Mouse (Mus musculus): ENCODE data around the gene Shisa8.

DNA sequence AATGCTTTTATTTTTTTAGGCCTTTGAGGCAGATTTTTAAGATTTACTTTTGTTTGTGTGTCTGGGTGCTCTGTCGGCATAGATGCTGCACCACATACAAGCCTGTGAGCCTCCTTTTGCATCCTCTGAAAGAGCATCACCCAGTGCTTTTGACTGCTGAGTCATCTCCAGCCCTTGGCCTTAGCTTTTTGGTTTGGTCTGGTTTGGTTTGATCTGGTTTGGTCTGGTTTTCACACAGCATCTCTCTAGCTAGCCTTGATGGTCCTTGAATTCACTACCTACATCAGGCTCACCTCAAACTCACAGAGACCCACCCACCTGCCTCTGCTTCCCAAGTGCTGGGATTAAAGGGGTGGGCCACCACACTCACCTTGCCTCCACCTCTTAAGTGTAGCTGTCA lies 24.7 kb downstream of the Shisa8 start:
- TF ChIP-seq CTCF (IDR thresholded peaks at IDR 0.05; ENCODE audit: low read depth) = no peak
- no peak for TF ChIP-seq EP300 (IDR thresholded peaks at IDR 0.05; ENCODE audit: low read depth)

All from liver, postnatal 0 days (tissue).